Mouse (Mus musculus): ENCODE data around the gene Maats1. TPM values are rescaled to one million over a fixed set of nuclear protein-coding genes. Genes with fewer than 3 reads are reported as not detected.

Maats1 gene
- total RNA-seq, 2 experiments from 2014 or later = 0.10 TPM

GRCm38 (mm10) chr16:38371705-38372296 lies 29.9 kb upstream of the Maats1 start:
- no peak for DNase-seq
- intact Hi-C loops (cut with DNase I) = no loop called here

GRCm38 (mm10) chr16:38370633-38371374 lies 28.9 kb upstream of the Maats1 start:
- DNase-seq = peak in 1 of 2 experiments; percentile 55
- intact Hi-C loops (cut with DNase I) = no loop called here

- intact Hi-C loops (cut with DNase I) = no loop called here
- DNase-seq = no peak
Measured at GRCm38 (mm10) chr16:38369992-38370484, 28.1 kb upstream of the Maats1 start.

- intact Hi-C loops (cut with DNase I) = no loop called here
- no peak for DNase-seq
Measured at GRCm38 (mm10) chr16:38369431-38369830, 27.5 kb upstream of the Maats1 start.

GRCm38 (mm10) chr16:38369000-38369399 lies 27.1 kb upstream of the Maats1 start:
- intact Hi-C loops (cut with DNase I) = no loop called here

GRCm38 (mm10) chr16:38368336-38368735 lies 26.4 kb upstream of the Maats1 start:
- DNase-seq = peak; percentile 34 to 49
- intact Hi-C loops (cut with DNase I) = no loop called here

More at GRCm38 (mm10) chr16:38369000-38369399, 27.1 kb upstream of the Maats1 start:
- DNase-seq = no peak

GRCm38 (mm10) chr16:38366231-38366630 lies 24.3 kb upstream of the Maats1 start:
- intact Hi-C loops (cut with DNase I) = no loop called here

GRCm38 (mm10) chr16:38365390-38365789 lies 23.4 kb upstream of the Maats1 start:
- intact Hi-C loops (cut with DNase I) = no loop called here
- DNase-seq = no peak

More at GRCm38 (mm10) chr16:38366231-38366630, 24.3 kb upstream of the Maats1 start:
- no peak for DNase-seq

- intact Hi-C loops (cut with DNase I) = no loop called here
- no peak for DNase-seq
Measured at GRCm38 (mm10) chr16:38363657-38364056, 21.7 kb upstream of the Maats1 start.

GRCm38 (mm10) chr16:38363256-38363595 lies 21.3 kb upstream of the Maats1 start:
- intact Hi-C loops (cut with DNase I) = no loop called here
- DNase-seq = no peak

- intact Hi-C loops (cut with DNase I) = no loop called here
- DNase-seq = no peak
Measured at GRCm38 (mm10) chr16:38362493-38363255, 20.7 kb upstream of the Maats1 start.

GRCm38 (mm10) chr16:38361933-38362332 lies 20.0 kb upstream of the Maats1 start, which contains the start of gene Popdc2:
TSS of gene Popdc2 (plus strand) at chr16:38362209.
- peak; percentile 63 to 81 for DNase-seq
- intact Hi-C loops (cut with DNase I) = no loop called here

- DNase-seq = no peak
- intact Hi-C loops (cut with DNase I) = no loop called here
Measured at GRCm38 (mm10) chr16:38360317-38360716, 18.4 kb upstream of the Maats1 start.

- DNase-seq = no peak
- intact Hi-C loops (cut with DNase I) = no loop called here
Measured at GRCm38 (mm10) chr16:38359857-38360256, 17.9 kb upstream of the Maats1 start.

GRCm38 (mm10) chr16:38359241-38359640 lies 17.3 kb upstream of the Maats1 start:
- DNase-seq = no peak
- intact Hi-C loops (cut with DNase I) = no loop called here

- DNase-seq = no peak
- intact Hi-C loops (cut with DNase I) = no loop called here
Measured at GRCm38 (mm10) chr16:38358256-38358812, 16.4 kb upstream of the Maats1 start.

- DNase-seq = no peak
- intact Hi-C loops (cut with DNase I) = no loop called here
Measured at GRCm38 (mm10) chr16:38354185-38354913, 12.4 kb upstream of the Maats1 start.

- DNase-seq = no peak
- intact Hi-C loops (cut with DNase I) = no loop called here
Measured at GRCm38 (mm10) chr16:38353642-38354041, 11.7 kb upstream of the Maats1 start.

GRCm38 (mm10) chr16:38352851-38353250 lies 10.9 kb upstream of the Maats1 start:
- no peak for DNase-seq
- intact Hi-C loops (cut with DNase I) = no loop called here

- peak; percentile 63 to 74 for DNase-seq
- intact Hi-C loops (cut with DNase I) = no loop called here
Measured at GRCm38 (mm10) chr16:38352031-38352430, 10.1 kb upstream of the Maats1 start.

Data from heart, postnatal 14 days (tissue).